Mouse (Mus musculus) frontal cortex, postnatal 36 days (tissue): ENCODE data around the gene AI661453.

Experiments
- DNase-seq, 2 experiments: peaks; one replicate each; pipeline ENCODE4 v3.0.0; 2022; ENCODE audit warnings: low spot score in 2 of 2

Gene AI661453

GRCm38 (mm10) chr17:47440359-47440890 lies 4.0 kb downstream of the AI661453 start:
- DNase-seq: no peak

DNA sequence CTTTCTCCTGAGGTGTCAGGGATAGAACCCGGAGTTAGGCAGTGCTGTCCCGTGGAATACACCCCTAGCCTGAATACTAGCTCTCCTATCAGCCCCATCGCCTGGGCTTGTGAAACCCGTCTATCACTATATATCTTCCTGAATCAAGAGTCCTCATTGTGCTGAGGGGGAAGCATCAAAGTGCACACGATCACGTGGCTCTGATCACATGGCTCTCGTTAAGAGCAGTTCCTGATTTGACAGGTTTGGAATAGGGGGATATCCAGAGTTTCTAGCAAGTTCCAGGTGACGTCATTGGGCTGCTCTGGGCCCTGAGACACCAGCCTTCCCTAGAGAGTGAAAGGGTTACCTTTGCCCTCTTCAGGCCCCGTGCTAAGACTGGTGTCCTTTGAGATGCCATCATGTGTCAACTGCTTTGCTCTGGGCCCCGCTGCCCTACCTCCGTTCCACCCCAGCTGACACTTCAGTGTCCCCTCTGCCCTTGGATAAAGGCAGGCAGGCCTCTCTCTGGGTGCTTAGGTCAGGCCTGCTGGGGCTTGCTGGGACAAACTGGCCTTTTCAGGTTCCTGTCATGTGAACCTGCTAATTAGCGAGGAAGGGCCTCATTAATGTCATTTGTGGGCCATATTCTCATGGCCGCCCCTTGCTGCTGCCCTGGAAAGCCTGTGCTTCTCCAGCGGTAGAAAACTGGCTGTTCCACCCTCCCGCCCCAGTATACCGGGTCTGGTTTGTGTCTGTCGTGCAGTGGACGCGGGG lies 5.1 kb downstream of the AI661453 start:
- no peak for DNase-seq

- no peak for DNase-seq
These were observed 5.9 kb downstream of the AI661453 start for GRCm38 (mm10) chr17:47442271-47442670.

- no peak for DNase-seq
These were observed 7.7 kb downstream of the AI661453 start for GRCm38 (mm10) chr17:47444113-47444512.

- no peak for DNase-seq
These were observed 9.1 kb downstream of the AI661453 start for GRCm38 (mm10) chr17:47445518-47445917.

DNA sequence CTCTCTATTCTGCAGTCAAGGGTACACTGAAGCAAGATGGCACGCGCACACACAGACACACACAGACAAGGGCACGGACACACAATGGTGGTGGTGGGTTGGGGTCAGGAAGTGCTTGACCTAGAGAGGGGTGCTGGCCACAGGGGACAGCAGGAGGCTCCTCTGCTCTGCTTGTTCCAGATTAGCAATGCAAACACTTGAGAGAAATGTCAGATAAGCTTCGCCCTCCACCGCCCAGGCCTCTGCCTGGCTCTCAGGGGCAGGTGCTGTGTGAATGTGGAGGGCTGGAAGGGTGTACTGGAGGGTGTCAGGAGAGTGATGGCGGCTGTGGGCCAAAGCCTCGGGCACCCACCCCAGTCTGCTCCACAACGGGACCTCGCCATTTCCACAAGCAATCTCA lies 9.6 kb downstream of the AI661453 start:
- no peak for DNase-seq

DNA sequence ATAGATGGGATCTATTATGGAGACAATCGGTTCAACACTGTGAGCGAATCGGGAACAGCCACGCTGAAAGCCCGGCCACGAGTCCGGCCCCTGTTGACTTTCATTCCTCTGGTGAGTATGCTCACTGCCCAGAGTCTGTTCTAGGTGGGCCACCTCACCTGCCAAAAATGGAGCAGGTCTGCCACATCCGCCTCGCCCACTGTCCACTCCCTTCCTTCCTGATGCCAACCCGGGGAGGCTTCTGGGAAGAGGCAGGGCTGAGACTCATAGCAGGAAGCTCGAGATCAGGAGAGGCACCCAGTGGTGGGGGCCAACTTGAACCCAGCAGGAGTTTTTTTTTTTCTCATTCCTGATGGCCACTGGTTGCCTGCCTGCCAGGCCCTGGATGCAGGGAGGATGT lies 10.1 kb downstream of the AI661453 start:
- no peak for DNase-seq

DNA sequence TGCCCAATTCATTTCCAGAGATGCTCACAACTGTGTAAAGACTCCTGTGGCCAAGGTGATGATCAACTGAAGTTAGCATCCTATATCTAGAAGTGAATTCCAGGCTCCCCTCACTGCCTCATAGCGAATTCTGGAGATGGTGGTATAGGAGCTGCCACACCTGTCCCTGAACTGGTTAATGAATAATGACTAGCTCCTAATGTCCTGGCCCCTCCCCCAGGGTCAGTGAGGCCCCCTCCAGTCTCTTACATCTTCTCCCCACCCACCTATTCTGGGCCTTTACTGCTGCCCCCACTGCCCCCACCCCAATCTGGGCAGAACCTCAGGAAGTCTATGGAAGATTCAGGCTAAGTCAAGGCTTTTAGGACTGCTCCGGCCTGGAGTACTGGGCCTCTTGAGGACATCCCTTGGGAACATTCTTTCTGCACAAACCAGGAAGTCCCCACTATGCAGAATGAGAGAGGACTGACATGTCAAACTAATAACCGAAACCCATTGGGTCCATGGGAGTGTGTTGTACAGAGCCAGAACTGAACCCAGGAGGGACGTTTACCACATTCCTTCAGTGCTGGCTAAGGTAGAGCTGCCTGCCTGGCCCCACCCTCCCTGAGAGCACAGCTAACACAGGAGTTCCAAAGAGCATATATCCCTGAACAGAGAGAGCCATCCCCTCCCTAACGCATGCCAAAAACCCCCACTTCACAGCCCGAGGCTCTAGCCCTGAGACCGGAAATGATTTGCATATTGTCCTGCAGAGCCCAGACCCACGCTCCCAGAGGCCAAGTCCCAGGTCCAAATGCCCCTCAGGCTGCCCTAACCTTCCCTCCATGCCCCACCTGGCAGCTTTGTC lies 12.3 kb downstream of the AI661453 start:
- DNase-seq: no peak

DNA sequence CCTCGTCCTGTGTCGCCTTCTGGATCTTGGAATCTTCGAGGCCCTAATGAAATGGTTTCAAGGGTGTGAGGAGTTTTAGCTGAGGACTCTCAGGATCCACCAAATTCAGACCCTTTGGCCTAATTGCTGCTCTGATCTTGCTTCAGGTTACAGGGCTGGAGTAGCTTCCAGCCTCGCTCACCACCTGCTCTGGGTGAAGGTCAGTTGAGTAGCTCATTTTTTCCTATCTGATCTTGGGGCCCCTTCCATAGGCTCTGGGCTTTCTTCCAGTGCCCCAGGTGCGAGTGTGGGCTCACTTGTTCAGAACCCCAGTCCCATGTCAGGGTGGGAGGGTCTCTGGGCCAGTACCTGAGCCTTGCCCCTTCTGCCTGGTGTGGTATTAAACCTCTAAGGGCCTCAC lies 13.0 kb downstream of the AI661453 start:
- no peak for DNase-seq

DNA sequence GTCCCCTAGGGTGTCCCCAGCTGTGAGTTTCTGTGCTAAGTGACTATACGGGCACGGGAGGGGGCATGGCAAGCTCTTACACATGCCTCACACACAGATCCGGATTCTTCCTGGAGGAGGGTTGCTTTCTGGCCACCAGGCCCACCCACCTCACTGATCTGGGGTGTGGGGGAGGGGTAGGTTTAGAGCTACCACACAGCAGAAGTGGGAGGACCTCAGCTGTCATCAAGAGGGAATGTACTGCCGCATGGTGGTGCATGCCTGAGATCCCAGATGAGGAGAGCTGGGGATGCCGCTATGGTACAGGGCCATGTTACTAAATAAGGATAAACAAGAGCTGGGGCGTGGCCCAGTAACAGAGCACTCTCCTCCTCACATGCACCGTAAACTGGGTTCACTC lies 13.8 kb downstream of the AI661453 start:
- DNase-seq: no peak

DNA sequence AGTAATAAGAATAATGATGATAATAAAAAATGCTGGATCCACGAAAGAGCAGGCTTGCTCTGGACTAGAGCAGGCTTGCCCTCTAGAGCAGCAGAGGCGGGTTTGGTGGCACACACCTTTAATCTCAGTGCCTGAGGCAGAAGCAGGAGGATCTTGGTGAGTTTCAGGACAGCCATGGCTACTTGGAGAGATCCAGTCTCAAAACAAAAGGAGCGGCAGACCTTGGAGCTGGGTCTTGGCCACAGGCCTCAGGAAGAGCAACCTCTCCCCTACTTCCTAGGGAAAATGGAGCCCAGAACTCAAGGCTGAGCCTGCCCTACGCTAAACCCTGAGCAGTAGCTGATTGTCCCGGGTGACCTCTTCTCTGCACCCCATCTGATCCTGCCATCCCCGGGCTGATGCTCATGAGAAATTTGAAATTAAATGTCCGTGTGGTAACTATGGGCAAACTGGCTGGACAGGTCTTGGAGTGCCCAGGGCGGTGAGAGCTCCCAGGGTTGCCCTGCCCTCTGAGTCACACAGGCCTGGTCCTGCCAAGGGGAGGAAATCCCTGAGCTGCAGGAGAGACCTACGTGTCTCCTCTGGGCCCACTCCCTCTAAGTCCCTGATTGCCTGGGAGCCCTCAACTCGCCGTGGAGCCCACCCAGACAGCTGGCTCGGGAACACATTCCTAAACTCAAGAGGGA lies 14.6 kb downstream of the AI661453 start:
- no peak for DNase-seq

- no peak for DNase-seq
These were observed 16.5 kb downstream of the AI661453 start for GRCm38 (mm10) chr17:47452886-47453285.

- no peak for DNase-seq
These were observed 18.3 kb downstream of the AI661453 start for GRCm38 (mm10) chr17:47454675-47455074.

DNA sequence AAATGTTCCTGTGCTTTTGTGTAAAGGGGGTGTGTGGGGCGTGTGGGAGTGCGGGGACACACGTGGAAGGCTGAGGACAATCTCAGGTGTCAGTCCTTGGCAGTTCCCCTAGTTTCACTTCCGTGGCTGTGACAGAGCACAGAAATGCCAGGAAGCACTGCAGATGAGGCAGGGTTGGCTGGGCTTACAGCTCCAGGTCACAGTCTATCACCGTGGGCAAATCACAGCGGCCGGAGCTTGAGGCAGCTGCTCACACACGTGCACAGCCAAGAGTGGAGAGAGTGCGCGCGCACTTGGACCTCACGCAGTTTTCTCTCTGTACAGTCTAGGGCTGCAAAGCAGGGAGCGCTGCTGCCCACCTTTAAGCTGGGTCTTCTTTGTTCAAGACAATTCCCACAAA lies 21.9 kb downstream of the AI661453 start:
- no peak for DNase-seq

DNA sequence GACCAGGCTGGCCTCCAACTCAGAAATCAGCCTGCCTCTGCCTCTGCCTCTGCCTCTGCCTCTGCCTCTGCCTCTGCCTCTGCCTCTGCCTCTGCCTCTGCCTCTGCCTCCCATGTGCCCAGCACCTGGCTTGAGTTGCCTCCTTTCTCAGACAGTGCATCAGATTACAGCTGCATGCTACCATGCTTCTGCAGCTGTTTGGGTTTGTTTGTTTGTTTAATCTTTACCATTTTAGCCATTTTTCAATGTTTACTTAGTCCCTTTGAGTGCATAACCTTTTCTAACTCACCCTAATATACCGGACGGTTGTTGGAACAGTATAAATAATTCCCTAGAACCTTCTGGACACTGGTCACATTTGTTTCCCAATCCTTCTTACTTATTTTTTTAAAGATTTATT lies 22.5 kb downstream of the AI661453 start:
- no peak for DNase-seq

GRCm38 (mm10) chr17:47459341-47459919 lies 23.0 kb downstream of the AI661453 start:
- no peak for DNase-seq

DNA sequence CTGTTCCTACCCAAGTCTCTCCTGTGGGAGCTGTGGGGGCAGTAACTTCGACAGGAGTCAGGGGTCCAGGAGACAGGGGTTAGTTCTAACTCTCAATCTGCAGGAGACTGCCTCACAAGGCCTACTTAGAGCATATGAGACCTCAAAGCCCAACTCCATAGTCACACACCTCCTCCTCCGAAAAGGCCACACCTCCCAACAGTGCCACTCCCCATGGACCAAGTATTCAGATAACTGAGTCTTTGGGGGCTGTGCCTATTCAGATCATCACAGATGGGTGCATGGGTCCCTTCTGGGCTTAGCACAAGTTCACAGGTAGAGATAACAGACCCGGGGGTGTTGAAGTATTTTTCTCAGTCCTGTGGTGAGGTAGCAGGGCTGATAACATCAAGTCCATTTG lies 25.3 kb downstream of the AI661453 start:
- DNase-seq: no peak

DNA sequence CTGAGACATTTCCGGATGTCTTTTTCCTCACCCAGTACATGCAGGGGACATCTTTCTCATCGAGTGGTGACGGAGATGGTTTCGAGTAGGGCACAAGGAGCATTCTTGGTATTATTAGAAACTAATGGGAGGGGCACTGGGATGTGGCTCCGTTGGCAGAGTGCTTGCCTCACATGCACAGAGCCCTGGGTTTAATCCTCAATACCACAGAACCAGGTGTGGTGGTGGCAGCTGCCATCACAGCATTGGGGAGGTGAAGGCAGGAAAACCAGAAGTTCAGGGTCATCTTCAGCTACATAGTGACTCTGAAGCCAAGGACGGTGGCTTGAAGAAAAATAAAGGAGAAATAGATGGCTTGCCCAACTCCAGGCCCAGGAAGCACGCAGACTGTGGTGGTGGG lies 25.8 kb downstream of the AI661453 start:
- DNase-seq: no peak

DNA sequence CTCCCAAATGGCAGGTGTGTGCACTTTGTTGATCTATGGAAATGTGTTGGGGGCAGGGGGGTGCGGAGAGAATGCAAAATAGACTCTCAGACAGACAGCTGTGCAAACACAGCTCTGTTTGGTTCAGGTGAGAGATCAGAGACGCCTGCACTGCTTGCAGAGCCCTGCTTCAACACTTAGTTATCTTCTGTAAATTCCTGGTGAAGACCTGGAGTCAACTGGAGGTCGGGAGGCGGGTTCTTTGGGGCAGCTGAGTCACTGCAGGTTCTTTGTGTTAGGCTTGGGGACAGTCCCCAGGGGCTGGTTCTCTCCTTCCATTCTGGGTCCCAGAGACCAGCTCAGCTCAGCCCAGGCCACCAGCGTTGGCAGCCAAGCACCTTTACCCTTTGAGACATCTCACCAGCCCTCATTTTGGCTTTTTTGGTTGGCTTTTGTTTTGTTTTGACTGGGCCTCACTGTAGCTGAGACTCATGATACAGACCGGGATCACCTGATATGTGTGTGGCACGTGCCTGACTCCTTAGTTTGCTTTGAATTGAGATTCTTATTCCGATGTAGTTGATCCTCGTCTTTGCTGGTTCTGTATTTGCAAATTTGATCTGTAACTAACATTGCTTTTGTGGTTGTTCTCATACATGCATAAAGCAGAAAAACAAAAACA lies 26.4 kb downstream of the AI661453 start:
- no peak for DNase-seq

DNA sequence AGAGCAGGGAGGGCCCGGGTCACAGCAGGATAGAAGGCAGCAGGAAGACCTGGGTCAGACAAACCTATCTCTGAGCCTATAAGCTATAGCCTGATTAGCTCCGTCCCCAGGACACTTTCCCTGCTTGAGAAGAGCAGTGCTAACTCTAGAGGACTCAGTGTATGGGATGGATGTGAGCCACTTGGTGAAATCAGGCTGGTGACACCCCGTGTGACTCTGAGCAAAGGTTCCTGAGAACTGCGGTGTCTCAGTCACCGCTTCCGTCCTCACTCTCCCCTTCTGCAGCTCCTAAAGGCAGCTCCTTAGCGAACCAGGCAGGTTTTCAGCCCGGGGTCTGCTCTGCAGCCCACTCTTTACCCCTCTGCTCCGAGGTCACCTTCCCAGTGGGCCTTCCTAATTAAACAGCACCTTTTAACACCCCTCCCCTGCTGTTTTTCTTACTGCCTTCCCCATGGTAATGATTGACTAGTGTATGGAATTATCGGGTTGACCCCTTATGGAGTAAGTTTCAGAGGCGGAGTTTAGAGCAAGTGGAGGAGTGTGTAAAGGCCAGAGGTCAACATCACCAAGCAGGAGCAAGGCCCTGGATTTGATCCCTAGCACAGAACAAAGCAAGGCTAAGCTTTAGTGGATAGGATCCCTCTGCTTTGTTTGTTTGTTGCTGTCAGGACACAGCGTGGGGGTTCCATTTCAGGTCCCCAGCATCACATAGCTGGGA lies 28.0 kb downstream of the AI661453 start:
- DNase-seq: no peak

DNA sequence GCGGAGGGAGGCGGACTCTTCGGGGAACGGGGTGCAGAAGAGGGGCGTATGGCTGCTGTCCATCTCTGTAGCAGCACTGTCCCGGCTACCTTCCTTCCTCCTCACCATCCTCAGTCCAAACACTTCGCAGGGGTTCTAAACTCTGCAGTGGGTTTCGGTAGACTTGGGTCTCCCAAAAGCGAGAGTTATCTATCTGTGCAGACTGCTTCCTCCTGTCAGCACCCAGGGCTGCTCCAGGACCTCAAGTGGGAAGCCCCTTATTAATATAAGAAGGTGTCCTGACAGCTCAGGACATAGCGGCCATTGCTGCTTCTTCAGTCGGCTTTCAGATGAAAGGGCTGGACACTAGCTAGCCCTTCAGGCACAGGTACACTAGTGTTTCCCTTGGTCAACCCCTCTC lies 28.6 kb downstream of the AI661453 start:
- no peak for DNase-seq
